Mouse (Mus musculus) limb, embryonic 10.5 days (tissue): ENCODE data around the gene Eefsec. TPM values are rescaled to one million over a fixed set of nuclear protein-coding genes. Genes with fewer than 3 reads are reported as not detected.

Source experiments
- DNase-seq: peaks from one replicate; pipeline ENCODE4 v3.0.0-alpha.2; 2017; ENCODE audit warnings: low spot score
- H3K27ac ChIP-seq: fragments of 300-500 bp; sonication (generic); 2 replicates; pipeline ENCODE4 v1.5.1; 2016; ENCODE audit warnings: mild to moderate bottlenecking
- H3K27me3 ChIP-seq: fragments of 300-500 bp; sonication (generic); 2 replicates; pipeline ENCODE4 v1.6.1; 2016; ENCODE audit warnings: low read depth, mild to moderate bottlenecking; ENCODE audit not compliant: poor library complexity, severe bottlenecking
- H3K36me3 ChIP-seq: fragments of 300-500 bp; sonication (generic); 2 replicates; pipeline ENCODE4 v1.6.1; 2016; ENCODE audit warnings: mild to moderate bottlenecking, moderate library complexity
- H3K4me1 ChIP-seq: fragments of 300-500 bp; sonication (generic); 2 replicates; pipeline ENCODE4 v1.6.1; 2016
- H3K4me3 ChIP-seq: fragments of 300-500 bp; sonication (generic); 2 replicates; pipeline ENCODE4 v1.5.1; 2016; ENCODE audit warnings: mild to moderate bottlenecking, moderate library complexity
- H3K9me3 ChIP-seq: fragments of 300-500 bp; sonication (generic); replicated peaks from 2 replicates; pipeline ENCODE4 v1.6.1; 2016; ENCODE audit warnings: mild to moderate bottlenecking
- WGBS: fragments of 180-500 bp; shearing (Covaris S2); methylation state at CpG from one replicate; pipeline ENCODE4 v1.1.7; 2016; 5-methylcytosine and 5-hydroxymethylcytosine counted together
- polyA plus RNA-seq: library from polyadenylated mRNA; unstranded; fragments of >200 nt; fragmentation: Nextera tagmentation; extraction: Ambion mirVana; gene quantifications from 2 replicates; pipeline ENCODE4 v1.2.1, GENCODE M21; 2016

Gene Eefsec
- polyA plus RNA-seq, 1 experiment from 2014 or later, result 44.2 TPM

DNA sequence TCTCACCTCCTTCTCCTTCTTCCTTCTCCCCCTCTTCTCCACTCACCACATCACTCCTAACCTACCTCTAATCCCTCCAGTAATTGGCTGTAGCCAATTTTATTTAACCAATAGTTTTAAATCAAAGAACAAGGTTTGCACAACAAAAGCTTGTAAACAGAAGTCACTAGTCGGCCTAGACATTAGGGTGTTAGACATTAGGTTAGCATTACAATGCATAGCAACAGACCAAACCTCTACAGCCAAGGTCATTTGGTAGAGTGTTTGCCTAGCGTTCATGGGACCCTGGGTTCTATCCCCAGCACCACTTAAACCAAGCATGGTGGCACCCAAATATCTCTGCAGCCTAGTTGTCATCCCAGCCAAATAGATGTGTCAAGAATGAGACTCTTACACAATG is 8.2 kb upstream of the Eefsec start:
- Histone ChIP-seq H3K9me3 (no peaks in the 10 kb centered on the region), H3K27ac (no peak overlapping the region), H3K4me3 (no peak overlapping the region), H3K36me3 (no peaks in the 10 kb centered on the region), H3K4me1 (no peaks in the 10 kb centered on the region), H3K27me3 (peaks cover 2% of the 10 kb centered on the region; the same call in 1 of the 2 replicates)
- WGBS, result 65% methylated on average over 2 of the region's 2 CpGs
- no peak for DNase-seq

DNA sequence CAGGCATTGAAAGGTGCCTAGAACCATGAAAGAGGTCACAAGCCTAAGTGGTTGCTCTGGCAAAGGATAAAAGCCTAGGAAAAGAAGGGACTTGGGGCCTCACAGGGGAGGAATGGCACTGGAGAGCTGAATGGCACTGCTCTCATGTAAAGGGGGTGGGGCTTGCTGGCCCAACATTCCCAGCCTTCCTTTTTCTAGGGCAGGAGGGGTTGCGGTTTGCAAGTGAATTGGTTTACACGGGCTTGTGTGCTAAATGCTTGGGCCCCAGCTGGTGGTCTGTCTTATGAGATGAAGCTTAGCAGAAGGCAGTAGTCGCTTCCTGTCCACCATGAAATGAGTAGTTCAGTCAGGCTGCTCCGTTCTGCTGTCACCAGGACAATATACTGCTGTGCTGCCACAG is 1.1 kb upstream of the Eefsec start:
- 53% methylated on average over 4 of the region's 4 CpGs for WGBS
- DNase-seq, result no peak
- no peaks in the 10 kb centered on the region for H3K36me3 ChIP-seq
- H3K4me1 ChIP-seq, result peaks cover 26% of the 10 kb centered on the region
- H3K27me3 ChIP-seq, result peaks cover 2% of the 10 kb centered on the region; the same call in 1 of the 2 replicates
- H3K4me3 ChIP-seq, result no peak overlapping the region
- H3K27ac ChIP-seq, result no peak overlapping the region
- no peaks in the 10 kb centered on the region for H3K9me3 ChIP-seq

DNA sequence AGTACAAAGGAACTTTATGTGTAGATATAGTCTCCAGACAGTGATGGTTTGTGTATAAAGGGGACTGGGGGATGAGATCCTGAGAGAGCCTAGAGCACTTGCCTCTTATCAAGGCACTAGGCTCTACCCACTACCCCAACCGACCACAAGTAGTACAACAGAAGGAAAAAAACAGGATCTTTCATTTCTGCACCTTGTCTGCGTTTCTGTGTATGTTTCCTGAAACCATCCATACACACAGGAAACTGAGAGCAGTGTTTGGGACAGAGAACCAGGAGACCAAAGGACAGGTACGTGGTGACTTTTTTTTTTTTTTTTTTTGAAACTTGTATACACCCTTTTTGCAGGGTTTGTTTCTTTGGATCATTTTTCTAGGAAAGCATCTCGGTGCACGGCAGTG is 678 bp downstream of the Eefsec start:
- Histone ChIP-seq H3K27ac (peak overlapping the region; percentile 91), H3K27me3 (peaks cover 2% of the 10 kb centered on the region; the same call in 1 of the 2 replicates)

DNA sequence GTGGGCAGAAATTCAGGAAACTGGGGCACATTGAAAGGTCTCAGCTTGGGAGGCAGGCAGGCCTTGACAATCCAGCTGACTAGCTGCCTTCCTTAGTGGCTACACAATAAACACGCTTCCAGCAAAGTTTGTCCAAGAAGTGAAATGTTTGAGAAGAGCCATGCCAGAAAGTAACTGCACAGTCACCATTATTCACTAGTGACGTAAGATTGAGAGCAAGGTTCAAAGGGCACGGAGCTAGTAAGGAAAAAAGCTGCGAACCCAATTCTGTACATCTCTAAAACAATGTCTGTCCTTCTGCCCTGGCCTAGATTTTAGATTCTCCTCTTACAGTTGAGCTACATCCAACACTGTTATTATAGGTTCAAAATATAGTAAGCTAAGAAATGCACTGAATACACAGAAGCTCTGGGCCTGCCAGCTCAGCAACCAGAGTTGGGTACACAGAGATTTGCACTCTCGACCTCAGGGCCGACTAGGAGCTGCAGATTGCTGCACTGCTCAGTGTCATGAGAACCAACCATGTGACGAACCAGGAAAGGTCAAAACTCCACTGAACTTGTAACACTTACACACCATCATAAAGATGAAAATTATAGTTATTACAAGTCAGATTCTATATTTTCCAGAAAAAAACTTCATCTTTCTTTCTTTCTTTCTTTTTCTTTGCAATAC is 2.1 kb downstream of the Eefsec start:
- Histone ChIP-seq H3K9me3 (no peaks in the 10 kb centered on the region), H3K27ac (no peak overlapping the region), H3K27me3 (no peaks in the 10 kb centered on the region), H3K4me3 (no peak overlapping the region), H3K4me1 (peaks cover 31% of the 10 kb centered on the region), H3K36me3 (no peaks in the 10 kb centered on the region)
- no peak for DNase-seq
- WGBS, result 85% methylated on average over 7 of the region's 7 CpGs

More for the DNA sequence above, 678 bp downstream of the Eefsec start:
- no peak for DNase-seq
- Histone ChIP-seq H3K36me3 (no peaks in the 10 kb centered on the region), H3K4me1 (peaks cover 26% of the 10 kb centered on the region), H3K9me3 (no peaks in the 10 kb centered on the region), H3K4me3 (peak overlapping the region; percentile 88)
- 20% methylated on average over 5 of the region's 5 CpGs for WGBS

DNA sequence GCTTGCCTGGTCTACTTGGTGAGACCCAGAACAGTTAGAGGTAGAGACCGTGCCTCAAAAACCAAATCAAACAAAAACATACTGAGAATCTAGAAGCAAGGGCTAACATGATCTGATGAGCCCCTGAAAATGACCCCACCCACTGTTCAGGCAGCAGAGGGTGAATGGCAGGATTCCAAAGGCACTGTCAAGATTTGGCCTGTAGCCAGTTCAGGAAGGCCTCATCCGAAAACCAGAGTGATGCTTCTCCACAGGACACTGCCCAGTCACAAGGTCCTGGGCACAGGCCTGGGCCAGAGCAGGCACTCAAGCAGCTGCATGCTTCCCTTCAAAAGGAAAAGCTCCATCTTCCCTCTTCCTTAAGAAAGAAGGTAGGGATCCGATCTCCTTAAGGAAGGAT is 2.9 kb downstream of the Eefsec start:
- 95% methylated on average over 3 of the region's 3 CpGs for WGBS
- Histone ChIP-seq H3K4me3 (no peak overlapping the region), H3K27me3 (no peaks in the 10 kb centered on the region), H3K4me1 (peaks cover 31% of the 10 kb centered on the region), H3K27ac (no peak overlapping the region), H3K9me3 (no peaks in the 10 kb centered on the region), H3K36me3 (no peaks in the 10 kb centered on the region)
- DNase-seq, result no peak

DNA sequence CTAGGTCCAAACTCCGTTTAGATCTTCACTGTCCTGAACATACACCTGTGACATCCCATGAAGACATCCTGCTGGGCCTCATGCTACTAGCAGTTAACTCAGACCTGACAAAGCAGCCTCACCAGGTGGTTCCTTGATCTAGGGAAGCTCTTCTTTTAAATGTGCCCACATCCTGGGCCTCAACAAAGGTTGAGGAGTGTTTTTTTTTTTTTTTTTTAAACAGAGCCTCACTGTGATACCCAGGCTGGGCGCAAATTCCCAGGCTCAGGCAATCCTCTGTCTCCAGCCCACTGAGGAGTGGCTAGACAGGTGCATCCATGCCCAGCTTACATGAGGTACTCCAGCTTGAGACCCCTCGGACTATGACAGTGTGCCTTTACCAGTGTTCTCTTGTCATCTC is 3.8 kb downstream of the Eefsec start:
- 80% methylated on average over 3 of the region's 3 CpGs for whole genome bisulfite sequencing

DNA sequence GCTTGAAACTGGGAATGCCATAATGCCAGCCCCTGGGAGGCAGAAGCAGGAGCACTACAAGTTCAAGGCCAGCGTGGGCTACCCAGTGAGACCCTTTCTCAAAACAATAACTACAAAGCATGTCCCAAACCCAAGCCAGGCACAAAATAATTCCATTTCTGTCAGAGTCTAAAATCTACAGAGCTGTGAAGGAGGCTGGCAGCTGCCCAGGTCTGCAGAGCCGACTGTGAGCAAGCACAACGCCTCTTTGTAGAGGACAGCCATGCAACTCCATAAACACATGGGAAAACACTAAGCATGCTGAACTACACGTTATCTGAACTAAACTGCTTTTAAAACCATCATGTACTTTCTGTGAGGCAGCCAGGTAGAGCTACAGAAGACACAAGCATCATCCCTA is 7.3 kb downstream of the Eefsec start:
- Histone ChIP-seq H3K27me3 (no peaks in the 10 kb centered on the region), H3K9me3 (no peaks in the 10 kb centered on the region), H3K36me3 (no peaks in the 10 kb centered on the region), H3K4me1 (peaks cover 8% of the 10 kb centered on the region; the same call in 1 of the 2 replicates), H3K27ac (no peak overlapping the region), H3K4me3 (no peak overlapping the region)
- WGBS, result 96% methylated on average over 4 of the region's 4 CpGs
- DNase-seq, result no peak

More for the DNA sequence above, 3.8 kb downstream of the Eefsec start:
- H3K9me3 ChIP-seq, result no peaks in the 10 kb centered on the region
- no peak for DNase-seq
- H3K4me1 ChIP-seq, result peaks cover 30% of the 10 kb centered on the region
- H3K27me3 ChIP-seq, result no peaks in the 10 kb centered on the region
- no peak overlapping the region for H3K27ac ChIP-seq
- H3K4me3 ChIP-seq, result no peak overlapping the region
- no peaks in the 10 kb centered on the region for H3K36me3 ChIP-seq

DNA sequence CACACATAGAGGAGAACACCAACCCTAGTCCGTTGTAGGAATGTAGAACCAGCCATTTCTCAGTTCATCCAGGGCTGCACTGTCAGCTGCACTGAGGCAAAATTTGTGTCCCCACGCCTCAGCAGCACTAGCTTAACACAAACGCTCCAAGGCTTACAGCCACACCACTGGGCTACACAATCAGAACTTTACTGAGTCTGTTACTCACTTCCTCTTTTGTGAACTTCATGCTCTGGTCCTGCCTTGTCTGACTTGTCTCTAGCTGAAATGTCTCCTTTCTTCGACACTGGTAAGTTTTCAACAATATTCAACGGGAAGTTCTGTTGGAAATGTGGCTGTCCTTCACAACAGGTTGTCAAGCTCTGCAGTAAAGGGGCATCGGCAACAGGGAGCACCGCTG is 10.7 kb downstream of the Eefsec start:
- Histone ChIP-seq H3K27ac (no peak overlapping the region), H3K27me3 (no peaks in the 10 kb centered on the region), H3K9me3 (no peaks in the 10 kb centered on the region), H3K4me3 (no peak overlapping the region), H3K4me1 (peaks cover 21% of the 10 kb centered on the region), H3K36me3 (no peaks in the 10 kb centered on the region)
- WGBS, result 91% methylated on average over 7 of the region's 7 CpGs
- no peak for DNase-seq

DNA sequence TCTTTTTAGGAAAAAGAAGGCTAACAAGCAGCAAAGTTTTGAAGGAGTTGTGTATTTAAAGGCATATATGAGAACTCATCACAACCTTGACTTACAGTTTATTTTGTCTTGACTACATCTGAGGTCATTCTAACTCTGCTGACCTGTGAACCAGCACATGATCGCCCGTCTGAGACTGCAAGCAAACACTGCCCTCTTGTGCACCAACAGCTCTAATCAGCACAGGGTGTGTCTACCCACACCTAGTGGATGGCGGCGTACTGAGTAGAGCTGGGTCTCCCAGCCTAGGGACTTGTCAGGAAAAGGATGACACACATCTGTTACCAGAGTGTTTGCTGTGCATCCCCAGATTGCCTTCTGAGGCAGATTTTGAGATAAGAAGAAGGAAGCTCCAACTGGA is 15.1 kb downstream of the Eefsec start:
- no peaks in the 10 kb centered on the region for H3K9me3 ChIP-seq
- peak; percentile 59 for DNase-seq
- 29% methylated on average over 4 of the region's 4 CpGs for WGBS
- no peak overlapping the region for H3K27ac ChIP-seq
- peaks cover 16% of the 10 kb centered on the region for H3K4me1 ChIP-seq
- no peaks in the 10 kb centered on the region for H3K36me3 ChIP-seq
- no peak overlapping the region for H3K4me3 ChIP-seq
- no peaks in the 10 kb centered on the region for H3K27me3 ChIP-seq

DNA sequence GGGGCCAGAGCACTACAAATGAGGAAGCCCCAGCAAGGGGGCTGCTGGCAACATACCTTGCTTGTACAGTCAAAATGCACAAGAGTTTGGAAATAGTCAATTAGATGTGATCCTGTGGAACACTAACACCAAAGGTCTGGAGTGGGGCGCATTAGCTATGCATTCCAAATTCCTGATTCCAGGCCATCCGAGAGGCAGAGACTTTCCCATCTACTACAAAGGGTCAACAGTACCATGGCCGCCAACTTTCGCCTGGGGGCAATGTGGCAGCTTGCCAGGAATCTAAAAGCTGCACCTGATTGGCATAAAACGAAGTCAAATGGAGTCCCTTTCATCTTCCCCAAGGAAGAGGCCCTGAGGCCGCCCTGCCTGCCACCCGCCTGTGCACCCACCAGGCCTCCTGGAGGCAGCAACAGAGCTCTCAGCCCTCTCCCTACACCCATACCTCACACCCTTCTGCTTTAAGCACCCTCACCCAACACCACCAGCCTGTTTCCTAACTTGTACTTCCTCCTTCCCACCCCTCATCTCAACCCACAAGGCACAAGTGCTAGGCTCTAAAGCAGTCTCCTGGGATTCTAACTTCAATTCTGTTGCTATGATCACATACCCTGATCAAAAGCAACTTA is 30.1 kb downstream of the Eefsec start:
- Histone ChIP-seq H3K4me1 (peaks cover 12% of the 10 kb centered on the region), H3K27me3 (no peaks in the 10 kb centered on the region), H3K27ac (0 out of 2 replicates have a peak overlapping the region, but pooled peaks have one; percentile 20), H3K9me3 (no peaks in the 10 kb centered on the region), H3K4me3 (no peak overlapping the region), H3K36me3 (no peaks in the 10 kb centered on the region)
- 74% methylated on average over 7 of the region's 7 CpGs for WGBS
- peak; percentile 47 for DNase-seq

DNA sequence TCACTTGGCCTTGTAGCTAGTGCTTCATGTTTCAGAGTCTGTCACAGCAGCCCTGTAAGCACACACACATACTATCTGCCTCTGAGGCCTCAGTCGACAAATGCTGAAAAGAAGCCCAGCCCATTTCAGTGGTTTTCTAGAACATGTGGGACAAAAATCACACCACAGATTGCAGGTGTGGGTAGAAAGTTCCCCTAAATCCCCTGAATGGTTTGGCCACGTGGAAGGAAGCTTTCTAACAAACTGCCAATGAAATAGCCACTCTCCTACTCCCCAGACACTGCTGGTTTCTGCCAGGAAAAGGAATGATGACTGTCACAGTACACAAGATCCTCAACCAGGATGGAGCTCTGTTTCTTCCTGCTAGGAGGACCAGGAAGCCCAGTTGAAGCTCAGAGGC is 33.7 kb downstream of the Eefsec start:
- Histone ChIP-seq H3K4me1 (peaks cover 29% of the 10 kb centered on the region), H3K36me3 (no peaks in the 10 kb centered on the region), H3K9me3 (no peaks in the 10 kb centered on the region), H3K27ac (no peak overlapping the region), H3K27me3 (no peaks in the 10 kb centered on the region), H3K4me3 (no peak overlapping the region)
- DNase-seq, result no peak
- WGBS, result 74% methylated on average over 2 of the region's 2 CpGs

DNA sequence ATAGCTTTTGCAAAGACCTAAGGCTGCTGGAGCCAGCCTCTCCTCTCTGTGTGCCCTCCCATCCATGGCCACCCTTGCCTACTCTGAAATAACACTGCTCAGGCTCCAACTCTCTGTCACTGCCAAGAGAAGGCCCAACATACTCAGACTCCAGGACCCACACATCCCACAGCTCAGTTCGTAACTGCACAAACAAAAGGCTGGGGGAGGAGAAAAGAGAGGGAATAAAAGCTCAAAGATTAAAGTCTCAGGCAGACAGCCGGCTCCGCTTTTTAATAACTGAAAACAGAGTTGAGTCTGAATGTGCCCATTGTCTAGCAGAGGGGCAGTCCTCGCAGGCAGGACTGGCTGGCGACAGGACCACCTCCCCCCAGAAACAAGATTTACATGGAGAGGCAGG is 36.8 kb downstream of the Eefsec start:
- WGBS, result 68% methylated on average over 5 of the region's 5 CpGs
- H3K27ac ChIP-seq, result peak overlapping the region; percentile 73
- no peaks in the 10 kb centered on the region for H3K36me3 ChIP-seq
- no peak for DNase-seq
- H3K9me3 ChIP-seq, result no peaks in the 10 kb centered on the region
- H3K4me3 ChIP-seq, result no peak overlapping the region
- peaks cover 17% of the 10 kb centered on the region for H3K4me1 ChIP-seq
- no peaks in the 10 kb centered on the region for H3K27me3 ChIP-seq

DNA sequence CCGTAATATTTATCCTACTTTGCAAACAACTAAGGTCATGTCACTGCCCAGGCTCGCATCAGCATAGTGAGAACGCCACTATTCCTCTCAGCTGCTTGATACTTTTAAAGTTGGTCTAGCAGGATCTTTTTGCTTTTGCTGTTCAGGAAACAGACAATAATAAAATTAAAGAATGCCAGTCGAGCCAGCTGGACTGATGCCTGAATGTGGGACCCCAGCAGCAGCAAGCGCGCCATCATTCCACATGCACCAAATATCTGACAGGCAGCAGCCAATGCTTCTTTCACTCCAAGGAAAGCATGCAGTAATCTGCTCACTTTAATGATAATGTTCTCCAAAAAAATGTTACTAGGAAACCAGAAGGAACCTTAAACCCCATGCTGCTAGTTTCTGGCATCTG is 45.9 kb downstream of the Eefsec start:
- no peak for DNase-seq
- H3K4me1 ChIP-seq, result peaks cover 5% of the 10 kb centered on the region; the same call in 1 of the 2 replicates
- WGBS, result 90% methylated on average over 6 of the region's 6 CpGs

More for the DNA sequence above, 45.9 kb downstream of the Eefsec start:
- no peak overlapping the region for H3K4me3 ChIP-seq
- no peak overlapping the region for H3K27ac ChIP-seq
- no peaks in the 10 kb centered on the region for H3K9me3 ChIP-seq
- no peaks in the 10 kb centered on the region for H3K36me3 ChIP-seq
- no peaks in the 10 kb centered on the region for H3K27me3 ChIP-seq
